Mouse (Mus musculus): Measurements from ENCODE around the gene Elovl7. TPM values are rescaled to one million over a fixed set of nuclear protein-coding genes. Genes with fewer than 3 reads are reported as not detected.

Elovl7 gene
- polyA plus RNA-seq, 1 experiment from 2014 or later: 1.7 TPM

GRCm38 (mm10) chr13:108208090-108208489, 6.1 kb upstream of the Elovl7 start:
- Histone ChIP-seq H3K9me3 (no peaks in the 10 kb centered on the region), H3K36me3 (no peaks in the 10 kb centered on the region), H3K27ac (replicated peaks) (no peak overlapping the region), H3K4me1 (no peaks in the 10 kb centered on the region), H3K9ac (replicated peaks) (no peak overlapping the region), H3K4me2 (replicated peaks) (no peak overlapping the region), H3K4me3 (no peak overlapping the region), H3K27me3 (no peaks in the 10 kb centered on the region)
- ATAC-seq (replicated peaks): no peak
- 80% methylated on average over 5 of the region's 5 CpGs for WGBS

GRCm38 (mm10) chr13:108210960-108211359, 3.2 kb upstream of the Elovl7 start:
- 92% methylated on average over 8 of the region's 8 CpGs for WGBS
- H3K27me3 ChIP-seq: peaks cover 7% of the 10 kb centered on the region; the same call in 1 of the 2 replicates
- no peak overlapping the region for H3K9ac ChIP-seq (replicated peaks)
- peaks cover 10% of the 10 kb centered on the region for H3K4me1 ChIP-seq
- no peak overlapping the region for H3K4me2 ChIP-seq (replicated peaks)
- ATAC-seq (replicated peaks): no peak
- H3K36me3 ChIP-seq: no peaks in the 10 kb centered on the region
- no peak overlapping the region for H3K4me3 ChIP-seq
- H3K27ac ChIP-seq (replicated peaks): no peak overlapping the region
- H3K9me3 ChIP-seq: no peaks in the 10 kb centered on the region

- Histone ChIP-seq H3K4me3 (no peak overlapping the region), H3K9me3 (no peaks in the 10 kb centered on the region), H3K4me2 (replicated peaks) (no peak overlapping the region), H3K9ac (replicated peaks) (no peak overlapping the region), H3K36me3 (no peaks in the 10 kb centered on the region), H3K27ac (replicated peaks) (no peak overlapping the region), H3K27me3 (peaks cover 12% of the 10 kb centered on the region; the same call in 1 of the 2 replicates), H3K4me1 (peaks cover 10% of the 10 kb centered on the region)
- no peak for ATAC-seq (replicated peaks)
- WGBS: 51% methylated on average over 5 of the region's 5 CpGs
These were observed 1.7 kb upstream of the Elovl7 start for GRCm38 (mm10) chr13:108212397-108213018.

- Histone ChIP-seq H3K4me1 (peaks cover 10% of the 10 kb centered on the region), H3K4me3 (peak overlapping the region; percentile 66), H3K9me3 (no peaks in the 10 kb centered on the region), H3K9ac (replicated peaks) (peak overlapping the region; percentile 71), H3K27ac (replicated peaks) (no peak overlapping the region), H3K4me2 (replicated peaks) (peak overlapping the region; percentile 100), H3K27me3 (peaks cover 12% of the 10 kb centered on the region; the same call in 1 of the 2 replicates), H3K36me3 (no peaks in the 10 kb centered on the region)
- under 1% methylated on average over 45 of the region's 50 CpGs for WGBS
- ATAC-seq (replicated peaks): peak; percentile 79
These were observed 392 bp downstream of the Elovl7 start for GRCm38 (mm10) chr13:108214485-108215107.

GRCm38 (mm10) chr13:108215231-108215780, 1.1 kb downstream of the Elovl7 start:
- Histone ChIP-seq H3K27me3 (peaks cover 12% of the 10 kb centered on the region; the same call in 1 of the 2 replicates), H3K9ac (replicated peaks) (peak overlapping the region; percentile 71; the same call in 1 of the 2 replicates)
- 4% methylated on average over 12 of the region's 12 CpGs for WGBS

GRCm38 (mm10) chr13:108219773-108220172, 5.6 kb downstream of the Elovl7 start:
- no peak overlapping the region for H3K9ac ChIP-seq (replicated peaks)
- H3K27ac ChIP-seq (replicated peaks): no peak overlapping the region
- peaks cover 8% of the 10 kb centered on the region for H3K4me1 ChIP-seq

More at GRCm38 (mm10) chr13:108215231-108215780, 1.1 kb downstream of the Elovl7 start:
- no peaks in the 10 kb centered on the region for H3K36me3 ChIP-seq
- H3K4me1 ChIP-seq: peaks cover 10% of the 10 kb centered on the region
- H3K27ac ChIP-seq (replicated peaks): no peak overlapping the region
- no peak for ATAC-seq (replicated peaks)
- peak overlapping the region; percentile 66 for H3K4me3 ChIP-seq
- H3K9me3 ChIP-seq: no peaks in the 10 kb centered on the region
- H3K4me2 ChIP-seq (replicated peaks): peak overlapping the region; percentile 100

GRCm38 (mm10) chr13:108229191-108229590, 15.0 kb downstream of the Elovl7 start:
- WGBS: 80% methylated on average over 3 of the region's 3 CpGs
- no peak overlapping the region for H3K4me3 ChIP-seq
- H3K9me3 ChIP-seq: no peaks in the 10 kb centered on the region
- no peaks in the 10 kb centered on the region for H3K27me3 ChIP-seq
- H3K27ac ChIP-seq (replicated peaks): no peak overlapping the region
- no peak overlapping the region for H3K4me2 ChIP-seq (replicated peaks)
- ATAC-seq (replicated peaks): no peak
- H3K4me1 ChIP-seq: no peaks in the 10 kb centered on the region
- H3K36me3 ChIP-seq: no peaks in the 10 kb centered on the region
- no peak overlapping the region for H3K9ac ChIP-seq (replicated peaks)

More at GRCm38 (mm10) chr13:108219773-108220172, 5.6 kb downstream of the Elovl7 start:
- H3K4me2 ChIP-seq (replicated peaks): no peak overlapping the region
- peaks cover 12% of the 10 kb centered on the region; the same call in 1 of the 2 replicates for H3K27me3 ChIP-seq
- H3K9me3 ChIP-seq: no peaks in the 10 kb centered on the region
- WGBS: 58% methylated on average over 7 of the region's 7 CpGs
- H3K4me3 ChIP-seq: no peak overlapping the region
- H3K36me3 ChIP-seq: no peaks in the 10 kb centered on the region
- ATAC-seq (replicated peaks): no peak

- H3K4me3 ChIP-seq: no peak overlapping the region
- no peak overlapping the region for H3K27ac ChIP-seq (replicated peaks)
- no peak overlapping the region for H3K9ac ChIP-seq (replicated peaks)
- no peaks in the 10 kb centered on the region for H3K36me3 ChIP-seq
- no peaks in the 10 kb centered on the region for H3K4me1 ChIP-seq
- 58% methylated on average over 6 of the region's 6 CpGs for WGBS
- no peaks in the 10 kb centered on the region for H3K27me3 ChIP-seq
- ATAC-seq (replicated peaks): no peak
- no peak overlapping the region for H3K4me2 ChIP-seq (replicated peaks)
- H3K9me3 ChIP-seq: no peaks in the 10 kb centered on the region
These were observed 15.6 kb downstream of the Elovl7 start for GRCm38 (mm10) chr13:108229634-108230330.

- WGBS: 78% methylated on average over 4 of the region's 4 CpGs
- H3K9ac ChIP-seq (replicated peaks): no peak overlapping the region
- ATAC-seq (replicated peaks): no peak
- H3K27me3 ChIP-seq: no peaks in the 10 kb centered on the region
- H3K4me3 ChIP-seq: no peak overlapping the region
- H3K9me3 ChIP-seq: no peaks in the 10 kb centered on the region
- H3K4me1 ChIP-seq: no peaks in the 10 kb centered on the region
- no peak overlapping the region for H3K4me2 ChIP-seq (replicated peaks)
- H3K36me3 ChIP-seq: no peaks in the 10 kb centered on the region
- no peak overlapping the region for H3K27ac ChIP-seq (replicated peaks)
These were observed 25.8 kb downstream of the Elovl7 start for GRCm38 (mm10) chr13:108240012-108240411.

- Histone ChIP-seq H3K27me3 (no peaks in the 10 kb centered on the region), H3K36me3 (no peaks in the 10 kb centered on the region), H3K4me3 (no peak overlapping the region), H3K27ac (replicated peaks) (no peak overlapping the region), H3K9ac (replicated peaks) (no peak overlapping the region), H3K4me2 (replicated peaks) (no peak overlapping the region), H3K4me1 (no peaks in the 10 kb centered on the region), H3K9me3 (no peaks in the 10 kb centered on the region)
- no peak for ATAC-seq (replicated peaks)
- 79% methylated on average over 5 of the region's 5 CpGs for WGBS
These were observed 27.5 kb downstream of the Elovl7 start for GRCm38 (mm10) chr13:108241715-108242114.

- H3K9me3 ChIP-seq: no peaks in the 10 kb centered on the region
- H3K4me2 ChIP-seq (replicated peaks): no peak overlapping the region
- no peaks in the 10 kb centered on the region for H3K4me1 ChIP-seq
- H3K4me3 ChIP-seq: no peak overlapping the region
- ATAC-seq (replicated peaks): no peak
- no peaks in the 10 kb centered on the region for H3K36me3 ChIP-seq
- WGBS: 90% methylated on average over 11 of the region's 11 CpGs
- H3K9ac ChIP-seq (replicated peaks): no peak overlapping the region
- H3K27me3 ChIP-seq: no peaks in the 10 kb centered on the region
- H3K27ac ChIP-seq (replicated peaks): no peak overlapping the region
These were observed 31.0 kb downstream of the Elovl7 start for GRCm38 (mm10) chr13:108245086-108245697.

Measured in forebrain, embryonic 15.5 days (tissue).